Mouse (Mus musculus) embryonic facial prominence, embryonic 13.5 days (tissue): Measurements from ENCODE around the gene Ddr2. TPM values are rescaled to one million over a fixed set of nuclear protein-coding genes. Genes with fewer than 3 reads are reported as not detected.
"Not testable (repeated sequence)": the region's sequence is repeated elsewhere in the genome, so short reads cannot be mapped to it uniquely, and the experiment has no call there.

Source experiments
- ATAC-seq: fragments of 200-750 bp; cut with Nextera tagmentation; 2 replicates; pipeline ENCODE4 v1.8.0; 2017; ENCODE audit warnings: low read depth; ENCODE audit not compliant: insufficient number of reproducible peaks, insufficient read depth, low FRiP score, low TSS enrichment
- H3K27ac ChIP-seq: fragments of 300-500 bp; sonication (generic); 2 replicates; pipeline ENCODE4 v1.5.1; 2015; ENCODE audit warnings: moderate library complexity, mild to moderate bottlenecking, inconsistent platforms
- H3K27me3 ChIP-seq: fragments of 300-500 bp; sonication (generic); 2 replicates; pipeline ENCODE4 v1.6.1; 2015; ENCODE audit warnings: mild to moderate bottlenecking, inconsistent platforms
- H3K36me3 ChIP-seq: fragments of 300-500 bp; sonication (generic); 2 replicates; pipeline ENCODE4 v1.6.1; 2015; ENCODE audit warnings: mild to moderate bottlenecking, inconsistent platforms
- H3K4me1 ChIP-seq: fragments of 300-500 bp; sonication (generic); 2 replicates; pipeline ENCODE4 v1.6.1; 2015; ENCODE audit warnings: inconsistent platforms
- H3K4me2 ChIP-seq: fragments of 300-500 bp; sonication (generic); 2 replicates; pipeline ENCODE4 v1.6.1; 2015; ENCODE audit warnings: moderate library complexity, mild to moderate bottlenecking, inconsistent platforms
- H3K4me3 ChIP-seq: fragments of 300-500 bp; sonication (generic); 2 replicates; pipeline ENCODE4 v1.5.1; 2015; ENCODE audit warnings: mild to moderate bottlenecking, inconsistent platforms
- H3K9ac ChIP-seq: fragments of 300-500 bp; sonication (generic); 2 replicates; pipeline ENCODE4 v1.6.1; 2015; ENCODE audit warnings: mild to moderate bottlenecking, inconsistent platforms
- H3K9me3 ChIP-seq: fragments of 300-500 bp; sonication (generic); 2 replicates; pipeline ENCODE4 v1.6.1; 2016; ENCODE audit warnings: inconsistent platforms
- WGBS: fragments of 180-500 bp; shearing (Covaris S2); methylation state at CpG from one replicate; pipeline ENCODE4 v1.1.7; 2015; ENCODE audit warnings: mixed read lengths; 5-methylcytosine and 5-hydroxymethylcytosine counted together
- polyA plus RNA-seq: library from polyadenylated mRNA; unstranded; fragments of >200 nt; fragmentation: Nextera tagmentation; extraction: Ambion mirVana; gene quantifications from 2 replicates; pipeline ENCODE4 v1.2.1, GENCODE M21; 2015

The Ddr2 gene
- polyA plus RNA-seq, 1 experiment from 2014 or later = 115 TPM

DNA sequence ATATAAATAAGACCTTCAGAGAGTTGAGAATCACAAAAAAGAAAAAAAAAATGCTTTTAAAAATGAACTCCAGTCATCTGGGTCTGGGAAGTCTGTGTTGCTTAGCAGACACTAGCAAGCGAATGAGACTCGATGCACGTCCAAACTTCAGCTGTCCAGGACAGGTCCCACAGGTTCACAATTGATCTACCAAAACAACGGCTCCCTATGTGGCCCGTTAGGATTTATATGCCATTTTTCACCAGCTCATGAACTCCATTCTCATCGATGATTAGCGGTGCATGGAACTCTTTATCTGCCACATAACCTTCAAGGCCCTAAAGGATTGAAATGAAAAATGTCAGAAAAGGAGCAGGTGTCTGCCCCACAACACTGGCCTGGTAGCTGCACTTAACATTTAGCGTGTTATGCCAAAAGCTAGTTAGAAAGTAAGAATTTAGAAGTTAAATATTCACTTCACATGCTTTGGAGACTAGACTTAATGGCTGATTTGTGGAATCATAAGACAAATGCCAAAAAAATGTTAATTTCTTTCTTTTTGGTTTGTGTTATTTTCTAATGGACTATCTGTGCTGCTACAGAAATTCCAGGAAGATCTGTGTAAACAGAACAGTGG, 31.8 kb upstream of the Ddr2 start:
- Histone ChIP-seq H3K27me3 (no peaks in the 10 kb centered on the region), H3K4me2 (no peak overlapping the region), H3K4me1 (no peaks in the 10 kb centered on the region), H3K4me3 (no peak overlapping the region), H3K9me3 (no peaks in the 10 kb centered on the region), H3K27ac (no peak overlapping the region), H3K36me3 (peaks cover 33% of the 10 kb centered on the region), H3K9ac (no peak overlapping the region)
- no peak for ATAC-seq
- WGBS = 95% methylated on average over 8 of the region's 8 CpGs

DNA sequence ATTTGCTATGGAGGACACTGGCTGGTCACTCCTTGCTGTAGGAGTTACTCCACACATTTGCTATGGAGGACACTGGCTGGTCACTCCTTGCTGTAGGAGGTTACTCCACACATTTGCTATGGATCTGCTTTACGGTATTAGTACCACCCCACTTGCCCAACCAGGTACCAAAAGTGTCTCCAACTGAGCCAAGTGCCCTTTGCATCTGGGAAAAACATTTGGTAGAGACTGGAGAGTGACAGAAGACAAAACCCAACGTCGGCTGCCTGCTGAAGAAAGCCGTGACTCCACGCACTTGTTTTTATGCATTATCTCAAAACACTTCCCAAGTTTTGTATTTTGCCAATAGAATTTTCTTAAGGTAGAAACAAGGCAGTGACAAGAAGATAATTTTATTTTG, 31.1 kb upstream of the Ddr2 start:
- Histone ChIP-seq H3K4me3 (no peak overlapping the region), H3K27ac (no peak overlapping the region), H3K4me2 (no peak overlapping the region), H3K4me1 (0 out of 2 replicates have a peak, but pooled peaks cover 4% of the 10 kb centered on the region), H3K27me3 (no peaks in the 10 kb centered on the region), H3K36me3 (peaks cover 32% of the 10 kb centered on the region), H3K9me3 (no peaks in the 10 kb centered on the region), H3K9ac (no peak overlapping the region)
- WGBS = 94% methylated on average over 5 of the region's 5 CpGs
- ATAC-seq = no peak

DNA sequence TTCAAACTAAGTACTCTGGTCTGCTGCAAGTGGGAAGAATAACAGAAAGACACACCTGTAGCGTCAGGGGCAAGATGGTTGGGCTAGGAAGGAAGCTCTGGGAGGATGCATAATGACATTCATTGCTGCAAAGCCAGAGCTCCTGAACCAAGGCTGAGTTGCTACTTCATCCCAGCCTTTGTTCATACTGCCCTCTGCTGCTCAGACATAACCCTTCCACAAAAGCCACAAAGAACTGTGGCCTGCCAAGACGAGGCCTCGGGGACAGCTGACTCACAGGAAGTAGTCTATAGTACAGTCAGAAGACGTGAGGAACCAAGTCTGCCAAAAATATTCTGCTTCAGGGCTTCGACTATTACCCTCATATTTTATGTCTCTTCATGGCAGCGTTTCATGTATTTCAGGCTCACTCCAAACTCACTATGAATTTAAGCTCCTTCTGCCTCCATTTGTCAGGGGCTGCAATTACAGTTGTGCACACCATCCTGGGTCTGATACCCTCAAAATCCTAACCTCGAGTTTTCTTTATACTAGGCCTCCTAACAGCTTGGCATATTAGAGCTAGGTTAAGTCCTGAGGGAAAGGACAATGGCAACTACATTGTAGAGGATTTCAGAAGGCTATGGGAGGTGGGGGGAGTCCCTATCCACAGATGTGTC, 25.9 kb upstream of the Ddr2 start:
- H3K27ac ChIP-seq = peak overlapping the region; percentile 60
- H3K9me3 ChIP-seq = no peaks in the 10 kb centered on the region
- no peak overlapping the region for H3K4me3 ChIP-seq
- H3K36me3 ChIP-seq = peaks cover 5% of the 10 kb centered on the region
- no peaks in the 10 kb centered on the region for H3K27me3 ChIP-seq
- 15% methylated on average over 7 of the region's 7 CpGs for WGBS
- ATAC-seq = 0 out of 2 replicates have a peak, but pooled peaks have one; percentile 59
- peak overlapping the region; percentile 16; the same call in 1 of the 2 replicates for H3K4me2 ChIP-seq
- peaks cover 11% of the 10 kb centered on the region; the same call in 1 of the 2 replicates for H3K4me1 ChIP-seq
- no peak overlapping the region for H3K9ac ChIP-seq

DNA sequence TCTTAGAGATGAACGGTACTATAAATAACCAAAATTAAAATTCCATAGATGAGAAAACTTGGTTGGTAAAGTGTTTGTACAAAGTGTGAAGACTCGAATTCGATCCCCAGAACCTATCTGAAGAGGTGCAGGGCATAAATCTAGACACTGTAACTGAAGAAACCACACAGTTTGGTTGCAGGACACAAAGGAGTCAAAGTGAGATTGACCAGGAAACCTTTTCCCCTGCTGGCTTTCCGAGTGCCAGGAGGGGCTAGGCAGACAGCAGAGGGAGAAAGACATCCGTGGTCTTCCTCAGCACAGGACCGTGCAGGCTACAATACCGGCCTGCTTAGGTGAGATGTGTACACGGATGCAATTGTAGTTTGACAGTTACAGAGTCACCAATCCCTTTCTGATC, 23.7 kb upstream of the Ddr2 start:
- WGBS = 86% methylated on average over 8 of the region's 8 CpGs
- H3K4me3 ChIP-seq = no peak overlapping the region
- ATAC-seq = no peak
- no peak overlapping the region for H3K9ac ChIP-seq
- no peaks in the 10 kb centered on the region for H3K27me3 ChIP-seq
- H3K4me1 ChIP-seq = peaks cover 11% of the 10 kb centered on the region; the same call in 1 of the 2 replicates
- H3K9me3 ChIP-seq = no peaks in the 10 kb centered on the region
- H3K36me3 ChIP-seq = no peaks in the 10 kb centered on the region
- H3K4me2 ChIP-seq = no peak overlapping the region
- H3K27ac ChIP-seq = no peak overlapping the region

DNA sequence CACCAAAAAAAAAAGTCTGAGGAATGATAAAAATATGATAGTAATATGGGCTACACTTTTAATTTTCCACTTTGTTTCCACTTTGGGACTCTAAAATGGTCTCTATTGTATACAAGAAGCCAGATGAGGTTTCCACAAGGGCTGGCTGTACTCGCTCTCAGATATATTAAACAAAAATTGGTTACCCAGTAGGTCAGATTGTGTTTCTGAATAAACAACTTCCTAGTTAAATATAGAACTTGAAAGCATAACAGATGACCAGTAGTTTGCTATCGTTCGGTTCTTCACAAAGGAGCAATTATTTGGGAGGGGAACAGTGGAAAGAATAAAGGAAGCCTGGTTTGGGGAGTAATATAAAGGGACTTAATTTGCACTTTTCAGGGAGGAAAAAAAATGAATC, 20.4 kb upstream of the Ddr2 start:
- ATAC-seq = no peak
- peaks cover under 1% of the 10 kb centered on the region; the same call in 1 of the 2 replicates for H3K4me1 ChIP-seq
- H3K27ac ChIP-seq = no peak overlapping the region
- WGBS = 29% methylated on average over 3 of the region's 3 CpGs
- no peak overlapping the region for H3K4me3 ChIP-seq
- no peaks in the 10 kb centered on the region for H3K36me3 ChIP-seq
- H3K9me3 ChIP-seq = no peaks in the 10 kb centered on the region
- H3K27me3 ChIP-seq = no peaks in the 10 kb centered on the region
- H3K9ac ChIP-seq = no peak overlapping the region
- H3K4me2 ChIP-seq = no peak overlapping the region

DNA sequence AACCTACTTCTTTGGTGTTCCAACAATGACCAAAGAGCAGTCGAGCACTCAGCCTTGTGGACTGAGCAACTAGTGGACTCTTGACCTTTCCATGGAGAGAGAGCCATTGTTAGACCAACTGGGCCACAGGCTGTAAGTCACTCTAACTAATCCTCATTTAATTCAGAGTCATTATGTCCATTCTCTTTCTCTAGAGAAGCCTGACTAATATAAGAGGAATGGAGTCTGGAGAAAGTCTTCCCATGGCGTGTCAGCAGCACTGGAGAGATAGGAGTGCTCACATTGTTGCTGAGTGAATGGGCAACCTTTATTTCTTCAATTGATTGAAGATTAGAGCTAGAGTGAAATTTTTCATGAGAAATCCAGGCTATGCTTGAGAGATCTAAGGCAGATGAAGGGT, 14.1 kb upstream of the Ddr2 start:
- no peak for ATAC-seq
- H3K9me3 ChIP-seq = no peaks in the 10 kb centered on the region
- no peak overlapping the region for H3K4me2 ChIP-seq
- no peaks in the 10 kb centered on the region; the same call in 1 of the 2 replicates for H3K4me1 ChIP-seq
- no peaks in the 10 kb centered on the region for H3K27me3 ChIP-seq
- no peak overlapping the region for H3K9ac ChIP-seq
- no peaks in the 10 kb centered on the region for H3K36me3 ChIP-seq
- H3K4me3 ChIP-seq = no peak overlapping the region
- WGBS = 73% methylated on average over 2 of the region's 2 CpGs
- H3K27ac ChIP-seq = no peak overlapping the region

DNA sequence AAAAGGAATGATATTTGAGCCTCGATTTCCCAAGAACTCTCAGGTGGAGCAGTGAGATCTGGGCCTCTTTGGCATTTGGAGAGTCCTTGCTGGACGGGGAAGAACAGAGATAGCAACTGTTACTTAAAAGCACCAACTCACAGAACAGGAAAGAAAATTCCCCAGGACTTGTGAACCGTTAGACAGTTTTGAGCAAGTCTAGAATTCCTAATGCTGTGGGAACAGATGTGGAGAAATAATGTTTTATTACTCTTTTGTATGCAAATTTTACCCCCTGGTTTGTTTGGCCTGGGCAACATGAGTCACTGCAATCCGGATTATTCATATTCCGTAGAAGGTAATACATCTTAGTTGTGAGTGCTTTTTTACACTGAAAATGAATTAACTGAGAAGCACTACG, 3.1 kb upstream of the Ddr2 start:
- ATAC-seq = no peak
- H3K4me1 ChIP-seq = peaks cover 19% of the 10 kb centered on the region
- no peak overlapping the region for H3K9ac ChIP-seq
- H3K36me3 ChIP-seq = no peaks in the 10 kb centered on the region
- H3K27me3 ChIP-seq = no peaks in the 10 kb centered on the region
- no peak overlapping the region for H3K4me2 ChIP-seq
- no peak overlapping the region for H3K4me3 ChIP-seq
- H3K27ac ChIP-seq = no peak overlapping the region; the same call in 1 of the 2 replicates
- no peaks in the 10 kb centered on the region for H3K9me3 ChIP-seq
- whole genome bisulfite sequencing = 68% methylated on average over 6 of the region's 6 CpGs

DNA sequence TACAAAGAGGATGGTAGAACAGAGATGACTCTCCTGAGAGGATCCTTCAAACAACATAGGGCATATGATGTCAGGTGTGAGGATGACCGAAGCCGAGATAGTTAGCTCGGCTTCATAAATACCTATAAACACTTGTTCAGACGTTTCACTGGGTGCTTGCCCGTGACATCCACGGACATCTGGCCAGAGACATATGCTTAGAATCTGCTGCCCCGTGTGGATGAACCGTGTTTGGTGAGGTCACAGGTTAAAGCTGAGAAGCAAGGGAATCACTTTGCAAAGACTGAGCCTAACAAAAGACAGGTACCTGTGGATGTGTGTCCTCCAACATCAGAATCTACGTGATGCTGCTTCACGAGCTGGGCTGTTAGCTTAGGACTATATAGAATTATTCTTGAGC, 1.7 kb upstream of the Ddr2 start:
- no peaks in the 10 kb centered on the region for H3K9me3 ChIP-seq
- no peak for ATAC-seq
- peaks cover 33% of the 10 kb centered on the region for H3K4me1 ChIP-seq
- no peak overlapping the region for H3K9ac ChIP-seq
- H3K36me3 ChIP-seq = no peaks in the 10 kb centered on the region
- no peak overlapping the region for H3K4me3 ChIP-seq
- no peak overlapping the region for H3K4me2 ChIP-seq
- H3K27me3 ChIP-seq = no peaks in the 10 kb centered on the region
- H3K27ac ChIP-seq = peak overlapping the region; percentile 99
- WGBS = 87% methylated on average over 10 of the region's 10 CpGs

DNA sequence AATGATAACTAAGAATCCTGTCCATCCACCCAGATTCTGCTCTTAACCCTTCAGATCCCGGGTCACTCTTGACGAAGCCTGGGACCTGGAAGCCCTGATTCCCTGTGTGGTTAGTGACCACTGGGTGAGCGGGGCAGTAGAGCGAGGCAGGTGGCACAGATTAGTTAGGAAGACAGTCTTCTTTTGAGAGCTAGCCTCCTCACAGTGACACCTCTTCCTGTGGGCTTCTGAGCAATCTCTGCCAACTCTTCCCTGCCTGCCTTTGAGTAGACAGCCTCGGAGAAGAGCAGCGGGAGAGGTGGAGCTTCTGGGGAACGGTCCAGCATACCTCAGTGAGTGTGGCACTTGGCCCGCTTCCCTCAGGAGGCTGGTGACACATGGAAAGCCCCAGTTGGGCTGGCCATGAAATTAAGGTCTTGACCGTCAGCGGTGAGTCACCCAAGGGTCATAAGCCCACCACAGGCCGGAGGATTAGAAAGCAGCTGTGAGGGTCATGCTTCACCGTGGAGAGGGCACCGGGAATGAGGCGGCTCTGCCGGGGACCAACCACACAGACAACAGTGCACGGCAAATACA, 1.2 kb upstream of the Ddr2 start:
- Histone ChIP-seq H3K4me2 (peak overlapping the region; percentile 80), H3K27ac (peak overlapping the region; percentile 99), H3K9me3 (no peaks in the 10 kb centered on the region), H3K4me3 (peak overlapping the region; percentile 60), H3K36me3 (no peaks in the 10 kb centered on the region), H3K4me1 (peaks cover 36% of the 10 kb centered on the region), H3K27me3 (no peaks in the 10 kb centered on the region), H3K9ac (peak overlapping the region; percentile 51; the same call in 1 of the 2 replicates)
- ATAC-seq = no peak
- WGBS = 61% methylated on average over 16 of the region's 16 CpGs

DNA sequence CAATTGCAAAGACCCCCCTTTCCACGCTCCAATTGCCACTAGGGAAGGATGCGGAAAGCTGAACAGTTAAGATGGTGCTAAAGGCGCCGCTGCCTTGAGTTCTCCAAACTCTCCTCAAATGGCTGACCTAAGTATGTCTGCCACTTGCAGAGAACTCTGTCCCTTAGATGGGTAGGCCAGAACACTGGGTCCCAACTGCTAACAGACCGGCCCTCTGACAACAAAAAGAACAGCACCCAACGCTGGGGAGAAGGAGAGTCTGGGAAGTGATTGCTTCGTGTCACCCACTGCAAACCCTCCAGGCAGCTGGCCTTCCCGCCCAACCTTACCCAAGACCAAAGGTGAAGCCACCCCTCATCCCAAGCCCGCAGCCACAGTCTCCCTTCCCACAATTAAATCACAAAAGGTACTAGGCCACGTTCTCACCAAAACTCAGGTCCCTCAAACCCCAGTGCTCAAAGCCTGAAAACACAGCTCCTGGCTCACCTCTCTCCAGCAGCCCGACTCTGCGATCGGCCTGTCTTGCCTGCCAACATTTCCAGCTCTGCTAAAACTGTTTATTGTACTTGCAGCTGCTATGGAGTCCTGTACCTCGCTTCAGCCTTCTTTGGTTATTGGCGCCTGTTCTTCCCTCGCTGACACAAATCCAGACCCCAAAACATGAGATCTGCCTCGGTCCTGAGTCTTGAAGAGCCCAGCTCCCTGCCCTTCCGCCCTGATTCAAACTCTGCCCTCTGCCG, 616 bp downstream of the Ddr2 start:
- peaks cover 41% of the 10 kb centered on the region for H3K4me1 ChIP-seq
- WGBS = 26% methylated on average over 19 of the region's 19 CpGs
- peak overlapping the region; percentile 80 for H3K4me2 ChIP-seq
- H3K36me3 ChIP-seq = no peaks in the 10 kb centered on the region
- peak; percentile 44 for ATAC-seq
- H3K9ac ChIP-seq = peak overlapping the region; percentile 85
- no peaks in the 10 kb centered on the region for H3K27me3 ChIP-seq
- H3K4me3 ChIP-seq = peak overlapping the region; percentile 60
- H3K27ac ChIP-seq = peak overlapping the region; percentile 99
- no peaks in the 10 kb centered on the region for H3K9me3 ChIP-seq

DNA sequence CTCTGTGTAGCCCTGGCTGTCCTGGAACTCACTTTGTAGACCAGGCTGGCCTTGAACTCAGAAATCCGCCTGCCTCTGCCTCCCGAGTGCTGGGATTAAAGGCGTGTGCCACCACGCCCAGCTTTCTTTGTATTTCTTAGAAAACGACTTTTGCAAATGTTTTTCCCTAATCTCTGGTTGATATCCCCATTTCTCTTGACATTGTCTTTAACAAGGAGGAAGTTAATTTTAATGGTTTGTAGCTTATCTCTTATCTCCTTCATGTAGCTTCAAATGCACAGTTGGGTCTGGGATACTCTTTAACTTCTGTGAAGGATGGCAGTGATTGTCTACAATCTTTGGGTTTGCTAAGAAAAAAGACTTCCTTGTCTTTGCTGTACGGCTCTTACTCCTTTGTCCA, 7.7 kb downstream of the Ddr2 start:
- H3K4me1 ChIP-seq = peaks cover 14% of the 10 kb centered on the region
- not testable (repeated sequence) for H3K9me3 ChIP-seq, H3K9ac ChIP-seq, ATAC-seq, H3K27ac ChIP-seq, H3K27me3 ChIP-seq, H3K4me2 ChIP-seq, H3K36me3 ChIP-seq, H3K4me3 ChIP-seq
- 87% methylated on average over 6 of the region's 6 CpGs for WGBS
